Mouse (Mus musculus): ENCODE measurements at regions not wholly inside any gene's neighbourhood (a gene's known extent, or its start where the extent isn't known, plus 50 kb on each side); places are given as distances from the start of the nearest gene placed in this dataset.

- DNase-seq = no peak
Measured at GRCm38 (mm10) chrX:147616374-147616773, 62.5 kb upstream of the Lrch2 start.

GRCm38 (mm10) chrX:147608660-147609059 lies 54.8 kb upstream of the Lrch2 start:
- peak in 1 of 2 experiments; percentile 0 for DNase-seq
